Mouse (Mus musculus) adrenal gland, adult 2 months (tissue): ENCODE measurements around the gene Entpd2. TPM values are rescaled to one million over a fixed set of nuclear protein-coding genes. Genes with fewer than 3 reads are reported as not detected.

Experiments used
- DNase-seq: peaks from one replicate; pipeline ENCODE4 v3.0.0; 2021
- microRNA-seq, 2 experiments: library from miRNA; unstranded; fragments of <30 nt; microRNA quantifications; one replicate each; pipeline ENCODE4 v1.2.0; 2021
- polyA plus RNA-seq: library from polyadenylated mRNA; depleted of rRNA; stranded (reverse); fragments of >200 nt; gene quantifications from 2 replicates; pipeline ENCODE4 v1.2.3, GENCODE M21; 2012; rRNA removed
- total RNA-seq, 2 experiments: library from RNA; stranded (reverse); gene quantifications; 2 replicates each; pipeline ENCODE4 v1.2.3; 2021

Gene Entpd2
- total and polyA plus RNA-seq, 3 experiments, result 3.7 to 21.1 (median 7.2) TPM

DNA sequence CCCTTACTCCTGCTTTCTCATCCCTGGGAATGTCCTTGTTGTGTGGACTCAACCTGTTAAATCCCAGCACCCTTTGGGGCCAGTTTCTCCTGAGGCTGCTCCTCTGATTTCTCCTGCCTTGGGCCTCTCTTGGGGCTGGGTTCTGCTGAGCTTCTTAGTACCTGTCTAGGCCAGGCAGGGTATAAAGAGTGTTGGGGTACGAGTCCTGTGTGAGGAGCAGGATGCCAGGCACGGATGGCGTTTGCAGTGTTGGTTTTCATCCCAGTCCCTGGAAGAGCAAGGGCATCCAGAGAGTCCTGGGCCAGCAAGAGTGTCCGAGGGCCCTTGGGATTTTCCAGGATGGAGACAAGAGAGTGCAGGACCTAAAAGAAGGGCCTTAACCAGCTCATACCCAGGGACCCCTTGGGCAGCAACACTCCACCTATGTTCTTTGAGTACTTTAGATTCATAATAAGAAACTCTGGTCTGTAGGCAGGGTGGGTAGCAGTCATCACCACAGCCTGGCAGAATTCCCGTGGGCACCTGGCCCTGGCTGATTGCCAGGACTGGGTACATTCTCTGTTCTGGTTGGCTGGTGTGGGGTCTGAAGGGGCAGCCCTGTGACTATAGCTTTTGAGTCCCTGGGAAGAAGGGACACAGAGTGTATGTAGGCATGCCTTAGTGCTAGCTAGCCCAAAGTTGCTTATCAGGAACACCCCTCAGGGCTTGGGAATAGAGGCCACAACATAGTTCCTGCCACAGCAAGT, 33.9 kb downstream of the Entpd2 start:
- no peak for DNase-seq

GRCm38 (mm10) chr2:25430395-25431233, 34.9 kb downstream of the Entpd2 start:
- DNase-seq, result no peak

GRCm38 (mm10) chr2:25431308-25431855, 35.7 kb downstream of the Entpd2 start:
- DNase-seq, result no peak

DNA sequence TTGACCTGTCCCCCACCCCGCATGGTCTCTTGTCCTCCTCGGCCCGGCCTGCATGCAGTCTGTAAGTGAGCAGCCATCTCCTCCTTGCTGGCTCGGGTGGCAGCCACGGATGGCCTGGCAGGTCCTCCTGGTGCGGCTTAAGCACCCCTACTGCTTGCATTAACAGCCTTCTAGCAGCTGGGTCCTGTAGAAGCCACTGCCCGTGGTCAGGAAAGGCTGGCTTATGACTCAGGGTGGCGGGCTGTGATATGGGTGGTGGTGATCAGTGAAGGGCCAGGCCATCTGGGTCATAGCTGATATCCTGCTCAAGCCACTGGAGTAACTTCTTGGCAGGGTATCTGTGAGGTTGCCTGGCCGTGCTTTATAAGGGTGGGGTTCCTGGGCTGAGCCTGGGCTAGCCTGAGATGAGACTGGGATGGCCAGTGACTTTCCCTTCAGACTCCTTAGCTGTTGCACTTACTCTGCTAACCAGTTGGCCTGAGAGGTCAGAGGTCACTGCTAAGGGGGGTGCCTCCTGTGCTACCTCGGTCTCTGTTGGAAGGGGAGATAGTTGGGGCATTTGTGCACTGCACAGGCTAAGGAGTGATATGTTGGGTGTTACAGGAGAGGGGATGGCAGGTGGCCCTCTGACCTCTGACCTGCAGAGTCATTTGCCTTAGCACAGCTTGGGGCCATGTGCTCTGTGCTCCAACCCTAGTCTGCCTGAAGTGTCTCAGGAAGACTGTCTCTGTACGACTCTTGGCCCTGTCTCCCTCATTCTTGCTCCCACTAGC, 36.8 kb downstream of the Entpd2 start:
- DNase-seq, result no peak

- no peak for DNase-seq
Observed at GRCm38 (mm10) chr2:25433101-25433500, 37.4 kb downstream of the Entpd2 start.

DNA sequence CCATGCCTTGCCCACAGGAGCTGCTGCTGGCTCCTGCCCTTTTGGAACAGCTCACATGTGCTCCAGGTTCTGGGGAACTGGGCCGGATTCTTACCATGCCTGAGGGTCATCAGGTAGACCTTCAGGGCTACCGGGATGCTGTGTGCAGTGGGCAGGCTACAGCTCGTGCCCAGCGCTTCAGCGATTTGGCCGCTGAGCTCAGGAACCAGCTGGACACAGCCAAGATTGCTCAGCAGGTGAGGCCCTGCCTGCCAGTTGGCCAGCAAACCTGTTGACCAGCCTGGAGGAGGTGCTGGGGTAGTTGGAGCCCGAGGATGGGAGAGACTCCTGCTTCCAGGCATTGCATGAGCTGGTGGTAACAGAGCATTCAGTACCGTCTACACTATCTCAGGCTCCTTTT, 38.6 kb downstream of the Entpd2 start:
- no peak for DNase-seq

DNA sequence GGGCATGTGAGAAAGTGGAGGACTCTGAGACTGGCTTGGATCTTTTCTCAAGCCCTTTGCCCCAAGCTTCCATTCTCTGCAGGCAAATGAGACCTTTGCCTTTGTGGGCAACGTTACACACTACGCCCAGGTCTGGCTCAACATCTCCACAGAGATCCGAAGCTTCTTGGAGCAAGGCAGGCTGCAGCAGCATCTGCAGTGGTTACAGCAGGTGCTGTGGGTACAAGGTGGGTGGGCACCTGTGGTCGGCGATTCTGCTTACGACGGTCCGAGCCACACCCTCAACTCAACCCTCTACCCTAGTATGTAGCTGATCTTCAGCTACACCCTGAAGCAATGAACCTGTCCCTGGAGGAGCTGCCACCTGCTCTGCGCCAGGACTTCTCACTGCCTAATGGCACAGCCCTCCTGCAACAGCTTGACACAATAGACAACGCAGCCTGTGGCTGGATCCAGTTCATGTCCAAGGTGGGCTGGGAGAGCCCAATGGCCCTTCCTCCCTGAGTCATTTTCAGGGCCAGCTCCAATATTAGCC, 40.7 kb downstream of the Entpd2 start:
- no peak for DNase-seq

DNA sequence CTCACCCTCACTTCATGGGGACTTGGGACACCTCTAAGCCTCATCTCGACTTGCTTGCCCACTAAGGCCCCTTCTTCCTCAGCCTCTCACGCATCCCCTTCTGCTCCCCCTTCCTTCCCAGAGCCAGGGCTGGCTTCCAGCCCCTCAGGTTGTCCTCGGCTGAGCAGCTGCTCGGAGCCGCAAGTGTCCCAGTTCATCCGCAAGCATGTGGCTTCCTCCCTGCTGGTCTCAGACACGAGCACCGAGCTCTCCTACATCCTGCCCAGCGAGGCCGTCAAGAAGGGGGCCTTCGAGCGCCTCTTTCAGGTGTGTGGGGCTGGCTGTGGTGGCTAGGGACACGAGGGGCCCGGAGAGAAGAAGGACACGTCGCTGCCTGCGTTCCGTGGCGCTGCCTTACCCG, 45.4 kb downstream of the Entpd2 start:
- no peak for DNase-seq

DNA sequence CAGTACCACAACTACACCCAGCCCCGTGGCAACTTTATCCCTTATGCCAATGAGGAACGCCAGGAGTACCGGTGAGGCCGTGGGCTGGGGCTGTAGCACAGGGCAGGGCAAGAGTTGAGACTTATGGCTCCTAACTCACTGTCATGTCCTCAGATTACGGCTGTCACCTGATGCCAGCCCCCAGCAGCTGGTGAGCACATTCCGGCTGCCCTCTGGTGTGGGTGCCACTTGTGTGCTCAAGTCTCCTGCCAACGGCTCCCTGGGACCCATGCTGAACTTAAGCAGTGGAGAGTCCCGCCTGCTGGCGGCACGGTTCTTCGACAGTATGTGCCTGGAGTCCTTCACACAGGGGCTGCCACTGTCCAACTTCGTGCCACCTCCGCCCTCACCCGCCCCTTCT, 47.0 kb downstream of the Entpd2 start:
- no peak for DNase-seq

Small RNAs within 50 kb of the gene (microRNA-seq; reads per million reads assigned to microRNA genes)
- gene Mir3087, result 0.22 to 0.41 reads per million in 2 experiments

Other genes starting within 250 kb of the Entpd2 start
Only the 30 nearest of the 40 such genes appear.
- gene Fam166a, start 177.1 kb upstream of the Entpd2 start, total RNA-seq, result not detected
- 0.15 and 0.16 TPM in 2 replicates for gene Fam166a, start 177.1 kb upstream of the Entpd2 start, polyA plus RNA-seq
- 100 to 1,000 TPM; 303 to 312 TPM for gene Tubb4b, start 171.2 kb upstream of the Entpd2 start, total RNA-seq
- 210 and 267 TPM in 2 replicates for gene Tubb4b, start 171.2 kb upstream of the Entpd2 start, polyA plus RNA-seq
- not detected for gene Slc34a3, start 161.5 kb upstream of the Entpd2 start, total RNA-seq
- not detected in 2 replicates for gene Slc34a3, start 161.5 kb upstream of the Entpd2 start, polyA plus RNA-seq
- not detected for gene Rnf224, start 159.1 kb upstream of the Entpd2 start, total RNA-seq
- not detected in 2 replicates for gene Rnf224, start 159.1 kb upstream of the Entpd2 start, polyA plus RNA-seq
- gene Rnf208, start 153.6 kb upstream of the Entpd2 start, total RNA-seq, result 1 to 10 TPM; 6.7 to 8.5 TPM
- 25.8 and 36.4 TPM in 2 replicates for gene Rnf208, start 153.6 kb upstream of the Entpd2 start, polyA plus RNA-seq
- not detected for gene Cysrt1, start 153.4 kb upstream of the Entpd2 start, total RNA-seq
- 0.12 TPM in 1 of 2 replicates, not detected in the other for gene Cysrt1, start 153.4 kb upstream of the Entpd2 start, polyA plus RNA-seq
- 1 to 10 TPM; 3.1 to 3.2 TPM for gene AL732309.1, start 149.0 kb upstream of the Entpd2 start, total RNA-seq
- 21.7 and 22.6 TPM in 2 replicates for gene AL732309.1, start 149.0 kb upstream of the Entpd2 start, polyA plus RNA-seq
- 10 to 100 TPM; 23.9 to 32.0 TPM for gene Tmem203, start 140.4 kb upstream of the Entpd2 start, total RNA-seq
- 114 and 116 TPM in 2 replicates for gene Tmem203, start 140.4 kb upstream of the Entpd2 start, polyA plus RNA-seq
- gene Tprn, start 133.3 kb upstream of the Entpd2 start, total RNA-seq, result 10 to 100 TPM in 1 of 2 experiments, 1 to 10 TPM in 1; 10.0 to 13.1 TPM
- 13.6 and 14.6 TPM in 2 replicates for gene Tprn, start 133.3 kb upstream of the Entpd2 start, polyA plus RNA-seq
- gene Ssna1, start 123.4 kb upstream of the Entpd2 start, total RNA-seq, result 10 to 100 TPM; 37.6 to 46.1 TPM
- 55.2 and 62.1 TPM in 2 replicates for gene Ssna1, start 123.4 kb upstream of the Entpd2 start, polyA plus RNA-seq
- gene Anapc2, start 123.4 kb upstream of the Entpd2 start, total RNA-seq, result 10 to 100 TPM; 78.8 to 82.7 TPM
- gene Anapc2, start 123.4 kb upstream of the Entpd2 start, polyA plus RNA-seq, result 93.1 and 110 TPM in 2 replicates
- gene Tmem210, start 107.7 kb upstream of the Entpd2 start, total RNA-seq, result not detected
- not detected in 2 replicates for gene Tmem210, start 107.7 kb upstream of the Entpd2 start, polyA plus RNA-seq
- not detected for gene Lrrc26, start 106.0 kb upstream of the Entpd2 start, total RNA-seq
- not detected in 2 replicates for gene Lrrc26, start 106.0 kb upstream of the Entpd2 start, polyA plus RNA-seq
- 10 to 100 TPM in 1 of 2 experiments, 1 to 10 TPM in 1; 8.3 to 13.3 TPM for gene Grin1, start 76.7 kb upstream of the Entpd2 start, total RNA-seq
- 15.3 and 16.4 TPM in 2 replicates for gene Grin1, start 76.7 kb upstream of the Entpd2 start, polyA plus RNA-seq
- 10 to 100 TPM; 53.6 to 59.9 TPM for gene Man1b1, start 63.5 kb upstream of the Entpd2 start, total RNA-seq
- gene Man1b1, start 63.5 kb upstream of the Entpd2 start, polyA plus RNA-seq, result 10.3 and 13.5 TPM in 2 replicates
- gene Dpp7, start 39.5 kb upstream of the Entpd2 start, total RNA-seq, result 10 to 100 TPM; 34.2 to 38.5 TPM
- 47.1 and 55.0 TPM in 2 replicates for gene Dpp7, start 39.5 kb upstream of the Entpd2 start, polyA plus RNA-seq
- gene Uap1l1, start 30.2 kb upstream of the Entpd2 start, total RNA-seq, result 10 to 100 TPM; 15.0 to 22.7 TPM
- gene Uap1l1, start 30.2 kb upstream of the Entpd2 start, polyA plus RNA-seq, result 28.4 and 41.5 TPM in 2 replicates
- under 1 TPM in 1 of 2 experiments, not detected in 1; 0.23 TPM for gene Sapcd2, start 23.6 kb upstream of the Entpd2 start, total RNA-seq
- 3.9 and 4.4 TPM in 2 replicates for gene Sapcd2, start 23.6 kb upstream of the Entpd2 start, polyA plus RNA-seq
- gene Npdc1, start 3.5 kb downstream of the Entpd2 start, total RNA-seq, result 100 to 1,000 TPM; 128 to 145 TPM
- 685 and 775 TPM in 2 replicates for gene Npdc1, start 3.5 kb downstream of the Entpd2 start, polyA plus RNA-seq
- under 1 TPM in 1 of 2 experiments, not detected in 1; 0.24 TPM for gene Fut7, start 27.4 kb downstream of the Entpd2 start, total RNA-seq
- gene Fut7, start 27.4 kb downstream of the Entpd2 start, polyA plus RNA-seq, result 0.10 and 0.40 TPM in 2 replicates
- gene Abca2, start 32.8 kb downstream of the Entpd2 start, total RNA-seq, result 10 to 100 TPM; 32.1 to 42.7 TPM
- gene Abca2, start 32.8 kb downstream of the Entpd2 start, polyA plus RNA-seq, result 86.8 and 118 TPM in 2 replicates
- under 1 TPM in 1 of 2 experiments, not detected in 1; 0.66 TPM for gene Clic3, start 61.0 kb downstream of the Entpd2 start, total RNA-seq
- 1.6 and 3.4 TPM in 2 replicates for gene Clic3, start 61.0 kb downstream of the Entpd2 start, polyA plus RNA-seq
- 10 to 100 TPM; 33.3 to 35.2 TPM for gene Paxx, start 65.2 kb downstream of the Entpd2 start, total RNA-seq
- 85.9 and 124 TPM in 2 replicates for gene Paxx, start 65.2 kb downstream of the Entpd2 start, polyA plus RNA-seq
- 1 to 10 TPM; 2.5 to 2.7 TPM for gene Ptgds, start 74.2 kb downstream of the Entpd2 start, total RNA-seq
- 4.9 and 5.6 TPM in 2 replicates for gene Ptgds, start 74.2 kb downstream of the Entpd2 start, polyA plus RNA-seq
- not detected for gene Lcn12, start 98.0 kb downstream of the Entpd2 start, total RNA-seq
- gene Lcn12, start 98.0 kb downstream of the Entpd2 start, polyA plus RNA-seq, result not detected in 2 replicates
- 10 to 100 TPM; 83.9 to 89.5 TPM for gene Fbxw5, start 104.9 kb downstream of the Entpd2 start, total RNA-seq
- 34.4 and 64.3 TPM in 2 replicates for gene Fbxw5, start 104.9 kb downstream of the Entpd2 start, polyA plus RNA-seq
- gene C8g, start 105.8 kb downstream of the Entpd2 start, total RNA-seq, result 1 to 10 TPM; 1.5 to 2.0 TPM
- 2.7 and 3.0 TPM in 2 replicates for gene C8g, start 105.8 kb downstream of the Entpd2 start, polyA plus RNA-seq
- gene Traf2, start 151.1 kb downstream of the Entpd2 start, total RNA-seq, result 10 to 100 TPM; 22.3 to 29.0 TPM
- gene Traf2, start 151.1 kb downstream of the Entpd2 start, polyA plus RNA-seq, result 11.1 and 12.7 TPM in 2 replicates
- 100 to 1,000 TPM; 307 to 329 TPM for gene Edf1, start 162.0 kb downstream of the Entpd2 start, total RNA-seq
- 127 and 140 TPM in 2 replicates for gene Edf1, start 162.0 kb downstream of the Entpd2 start, polyA plus RNA-seq
- 1 to 10 TPM; 2.3 to 7.4 TPM for gene Mamdc4, start 179.0 kb downstream of the Entpd2 start, total RNA-seq
- 4.2 and 8.8 TPM in 2 replicates for gene Mamdc4, start 179.0 kb downstream of the Entpd2 start, polyA plus RNA-seq